ENCODE assay signal across 28 mouse cellular contexts in the genomic region with DNA sequence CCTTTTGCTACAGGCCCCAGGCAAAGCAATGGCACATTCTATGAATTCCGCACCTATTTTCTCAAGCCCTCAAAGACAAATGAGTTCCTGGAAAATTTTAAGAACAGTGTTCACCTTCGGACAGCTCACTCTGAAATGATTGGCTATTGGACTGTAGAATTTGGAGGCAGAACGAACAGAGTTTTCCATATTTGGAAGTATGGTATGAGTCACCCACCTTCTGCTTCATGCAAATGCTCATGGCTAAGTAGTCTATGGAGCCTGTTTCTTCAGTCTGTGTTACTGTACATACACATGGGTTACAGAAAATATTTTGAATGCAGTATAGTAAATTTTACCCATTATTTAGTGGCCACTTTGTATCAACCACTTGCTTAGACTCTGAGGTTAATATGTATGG. TPM values are rescaled to one million over a fixed set of nuclear protein-coding genes. Genes with fewer than 3 reads are reported as not detected.
DNase-seq lines count a peak whose midpoint lies in the region; ATAC-seq and TF ChIP-seq lines count a peak whose summit lies in the region.
"Had no signal": no experiment of that assay in that cellular context is flagged by ENCODE, and none has a peak within 500 bp of the region (broad histone marks: within the 10 kb centered on the region; RNA-seq: fewer than 3 reads in every experiment).

No protein-coding gene starts in this region.

- no peak for DNase-seq in frontal cortex, postnatal 14 days (ENCODE audit: low spot score in 2 of 2)
- DNase-seq in CH12.LX (ENCODE audit: extremely low read depth), result peak; percentile 71
- DNase-seq in brain, adult 2 months (ENCODE audit: low read depth, low spot score), result peak; percentile 30
- DNase-seq in forebrain, embryonic 11.5 days (ENCODE audit: low spot score), result no peak
- DNase-seq: adrenal gland, adult 2 months; adrenal gland, adult 8-10 months; adrenal gland, postnatal 10 days; adrenal gland, postnatal 14 days; adrenal gland, postnatal 25 days; adrenal gland, postnatal 36 days; B cell, adult 2 months; cerebellum, adult 11 months; cerebellum, adult 11-12 months; cerebellum, adult 18-20 months; cerebellum, adult 2 months; cerebellum, adult 8-10 months had no signal

- H3K4me1 ChIP-seq in CH12.LX (ENCODE audit: control insufficient read depth in 1 of 2, insufficient read depth in 2 of 2), result peaks cover 0 to 34% of the 10 kb centered on the region in 2 experiments; a peak in 2 of 4 replicates
- peaks cover 6% of the 10 kb centered on the region for H3K4me1 ChIP-seq in forebrain, embryonic 15.5 days
- H3K4me1 ChIP-seq in forebrain, embryonic 11.5 days (replicated peaks; ENCODE audit: control insufficient read depth, insufficient read depth, low read length), result no peaks in the 10 kb centered on the region; the same call in 1 of the 2 replicates

- no peak for TF ChIP-seq EP300 in CH12.LX (IDR thresholded peaks at IDR 0.05; ENCODE audit: low read length)

- H3K9ac ChIP-seq in CH12.LX (ENCODE audit: insufficient read depth, low read depth), result no peak overlapping the region
- H3K9ac ChIP-seq in forebrain, embryonic 15.5 days (replicated peaks), result no peak overlapping the region
- H3K9ac ChIP-seq in forebrain, embryonic 11.5 days (ENCODE audit: low read length), result no peak overlapping the region

- H3K79me2 ChIP-seq in CH12.LX (replicated peaks; ENCODE audit: control insufficient read depth, extremely low read depth, insufficient read depth, poor library complexity, severe bottlenecking), result 0 out of 2 replicates have a peak, but pooled peaks cover 2% of the 10 kb centered on the region

- no peak overlapping the region for H3K4me3 ChIP-seq in CH12.LX (replicated peaks in 1 of 3; ENCODE audit: low read depth in 2 of 3, low read length in 2 of 3, poor library complexity in 1 of 3)
- H3K4me3 ChIP-seq in forebrain, embryonic 15.5 days, result no peak overlapping the region
- H3K4me3 ChIP-seq in forebrain, embryonic 11.5 days (ENCODE audit: low read depth, low read length), result no peak overlapping the region

- ATAC-seq in frontal cortex, adult (ENCODE audit: low TSS enrichment), result peak; percentile 35
- ATAC-seq in forebrain, embryonic 15.5 days (replicated peaks), result no peak
- ATAC-seq in forebrain, embryonic 11.5 days (replicated peaks; ENCODE audit: low FRiP score), result no peak
- ATAC-seq: activated CD4-positive, CD25-positive, alpha-beta regulatory T cell, adult 4 months; CD4-positive, CD25-positive, alpha-beta regulatory T cell, adult 4 months; Patski had no signal

- H3K27ac ChIP-seq in CH12.LX (ENCODE audit: insufficient read depth, low read depth), result no peak overlapping the region
- H3K27ac ChIP-seq in forebrain, embryonic 15.5 days (replicated peaks), result no peak overlapping the region
- no peak overlapping the region for H3K27ac ChIP-seq in forebrain, embryonic 11.5 days (ENCODE audit: low read depth, low read length)

- TF ChIP-seq CTCF in CH12.LX (conservative IDR thresholded peaks at IDR 0.05 in 1 of 2, IDR thresholded peaks at IDR 0.05 in 1 of 2; ENCODE audit: low read depth in 2 of 2, low read length in 2 of 2), result no peak

- TF ChIP-seq POLR2A in CH12.LX (IDR thresholded peaks at IDR 0.05; ENCODE audit: low read depth, low read length), result no peak

- dilution Hi-C loops in CH12.LX (cut with MboI; ENCODE audit: extremely low pct_ligation_motif_present, extremely low pct_unique_long_range_greater_than_20kb, low sequenced_read_pairs), result no loop called here

- peaks cover 24 to 36% of the 10 kb centered on the region in 2 experiments for H3K36me3 ChIP-seq in CH12.LX (replicated peaks in 1 of 2; ENCODE audit: control insufficient read depth in 1 of 2, insufficient read depth in 1 of 2, low read length in 1 of 2)
- peaks cover 39% of the 10 kb centered on the region for H3K36me3 ChIP-seq in forebrain, embryonic 15.5 days
- H3K36me3 ChIP-seq in forebrain, embryonic 11.5 days (ENCODE audit: control insufficient read depth, insufficient read depth, low read length), result peaks cover 21% of the 10 kb centered on the region; the same call in 1 of the 2 replicates

- in situ Hi-C loops in CH12.LX (cut with MboI; ENCODE audit: low pct_ligation_motif_present, low pct_unique_long_range_greater_than_20kb, low sequenced_read_pairs), result no loop called here

- WGBS in forebrain, embryonic 15.5 days, result 96% methylated on average over 3 of the region's 3 CpGs
- 91% methylated on average over 3 of the region's 3 CpGs for WGBS in forebrain, embryonic 11.5 days

- no peak overlapping the region for H3K4me2 ChIP-seq in CH12.LX (ENCODE audit: insufficient read depth, low read depth, poor library complexity, severe bottlenecking)
- no peak overlapping the region for H3K4me2 ChIP-seq in forebrain, embryonic 15.5 days (replicated peaks)
- no peak overlapping the region for H3K4me2 ChIP-seq in forebrain, embryonic 11.5 days (ENCODE audit: low read depth, low read length, severe bottlenecking)

- H3K9me3 ChIP-seq in CH12.LX (replicated peaks; ENCODE audit: low read length), result peaks cover 4% of the 10 kb centered on the region
- no peaks in the 10 kb centered on the region for H3K9me3 ChIP-seq in forebrain, embryonic 15.5 days
- no peaks in the 10 kb centered on the region; the same call in 1 of the 2 replicates for H3K9me3 ChIP-seq in forebrain, embryonic 11.5 days (ENCODE audit: control insufficient read depth, low read length)

- TF ChIP-seq RAD21 in CH12.LX (IDR thresholded peaks at IDR 0.05; ENCODE audit: low read depth, low read length), result no peak

- H3K27me3 ChIP-seq in CH12.LX (replicated peaks), result no peaks in the 10 kb centered on the region
- no peaks in the 10 kb centered on the region for H3K27me3 ChIP-seq in forebrain, embryonic 15.5 days
- no peaks in the 10 kb centered on the region for H3K27me3 ChIP-seq in forebrain, embryonic 11.5 days (ENCODE audit: control insufficient read depth, insufficient read depth, low read length)
- H3K27me3 ChIP-seq: Patski had no signal

TF ChIP-seq in CH12.LX, 34 proteins besides CTCF, POLR2A, EP300 and RAD21:
- TF ChIP-seq NELFE (IDR thresholded peaks at IDR 0.05; ENCODE audit: low read depth, low read length) (no peak), USF1 (IDR thresholded peaks at IDR 0.05; ENCODE audit: low read depth, low read length) (no peak), JUND (conservative IDR thresholded peaks at IDR 0.05; ENCODE audit: low read depth, low read length) (peak; percentile 85), MAFK (IDR thresholded peaks at IDR 0.05; ENCODE audit: insufficient replicate concordance, low read length) (no peak), JUN (IDR thresholded peaks at IDR 0.05; ENCODE audit: insufficient read depth, low read depth, low read length) (peak; percentile 61), UBTF (IDR thresholded peaks at IDR 0.05; ENCODE audit: low read depth, low read length) (no peak), MYC (IDR thresholded peaks at IDR 0.05; ENCODE audit: low read depth, low read length) (no peak), GABPA (IDR thresholded peaks at IDR 0.05; ENCODE audit: insufficient replicate concordance, low read depth, low read length) (no peak), RCOR1 (conservative IDR thresholded peaks at IDR 0.05; ENCODE audit: low read depth, low read length) (no peak), ETS1 (conservative IDR thresholded peaks at IDR 0.05; ENCODE audit: low read depth, low read length) (no peak)
TF ChIP-seq in CH12.LX: peak in this region for 2.

RNA-seq across cellular contexts. Expression of gene Nipsnap3b, which starts 3.3 kb away (rescaled TPM):
- total RNA-seq in CH12.LX (2012; rRNA removed) (29.7 and 33.7 TPM in 2 replicates), CH12.LX (2014; rRNA removed) (89.1 and 97.4 TPM in 2 replicates)
- polyA plus RNA-seq in CH12.LX (2012; ENCODE audit: insufficient read length, low read depth), result 70.9 and 82.4 TPM in 2 replicates
- 141 and 152 TPM in 2 replicates for polyA plus RNA-seq in forebrain, embryonic 15.5 days (2015; fragmentation: Nextera tagmentation; extraction: Ambion mirVana)
- polyA plus RNA-seq in forebrain, embryonic 11.5 days (2014; fragmentation: Nextera tagmentation; extraction: Ambion mirVana), result 82.5 and 86.4 TPM in 2 replicates

RNA-seq across cellular contexts. Expression of gene Nipsnap3a, which starts 26.0 kb away (rescaled TPM):
- not detected in 2 replicates for total RNA-seq in CH12.LX (2012; rRNA removed)
- total RNA-seq in CH12.LX (2014; rRNA removed), result not detected in 2 replicates
- not detected in 2 replicates for polyA plus RNA-seq in CH12.LX (2012; ENCODE audit: insufficient read length, low read depth)
- not detected in 2 replicates for polyA plus RNA-seq in forebrain, embryonic 15.5 days (2015; fragmentation: Nextera tagmentation; extraction: Ambion mirVana)
- not detected in 2 replicates for polyA plus RNA-seq in forebrain, embryonic 11.5 days (2014; fragmentation: Nextera tagmentation; extraction: Ambion mirVana)
- total RNA-seq: adrenal gland, adult 18-20 months; adrenal gland, adult 2 months; adrenal gland, adult 8-10 months; adrenal gland, postnatal 10 days; adrenal gland, postnatal 14 days; adrenal gland, postnatal 25 days; adrenal gland, postnatal 36 days; adrenal gland, postnatal 4 days; ES-E14; G1E; MEL had no signal
- polyA plus RNA-seq: activated CD4-positive, CD25-positive, alpha-beta regulatory T cell, adult 4 months; adrenal gland, adult 2 months; brain, embryonic 14.5 days; C2C12; cerebellum, adult 2 months; G1E; Patski had no signal

RNA-seq across cellular contexts. Expression of gene Olfr270, which starts 50.7 kb away (rescaled TPM):
- total RNA-seq in CH12.LX (2012; rRNA removed), result not detected in 2 replicates
- not detected in 2 replicates for total RNA-seq in CH12.LX (2014; rRNA removed)
- not detected in 2 replicates for polyA plus RNA-seq in CH12.LX (2012; ENCODE audit: insufficient read length, low read depth)
- not detected in 2 replicates for polyA plus RNA-seq in forebrain, embryonic 15.5 days (2015; fragmentation: Nextera tagmentation; extraction: Ambion mirVana)
- polyA plus RNA-seq in forebrain, embryonic 11.5 days (2014; fragmentation: Nextera tagmentation; extraction: Ambion mirVana), result not detected in 2 replicates
- total RNA-seq: adrenal gland, adult 18-20 months; adrenal gland, adult 2 months; adrenal gland, adult 8-10 months; adrenal gland, postnatal 10 days; adrenal gland, postnatal 14 days; adrenal gland, postnatal 25 days; adrenal gland, postnatal 36 days; adrenal gland, postnatal 4 days; ES-E14; MEL had no signal
- polyA plus RNA-seq: activated CD4-positive, CD25-positive, alpha-beta regulatory T cell, adult 4 months; adrenal gland, adult 2 months; brain, embryonic 14.5 days; C2C12; CD4-positive, CD25-positive, alpha-beta regulatory T cell, adult 4 months; cerebellum, adult 2 months; G1E; Patski had no signal

Comparison
In these comparisons a context has a peak if more than half of its experiments do, and no peak if none do; other contexts are left out.
1. DNase-seq: peak in CH12.LX (single experiment) and brain, adult 2 months (single experiment); none in frontal cortex, postnatal 14 days (0 of 2) and forebrain, embryonic 11.5 days (single experiment).